Mouse (Mus musculus) thymus, postnatal 14 days (tissue): ENCODE measurements around the gene Phf12.

ENCODE experiments used
- DNase-seq: peaks from one replicate; pipeline ENCODE4 v3.0.0; 2021

Gene Phf12

DNA sequence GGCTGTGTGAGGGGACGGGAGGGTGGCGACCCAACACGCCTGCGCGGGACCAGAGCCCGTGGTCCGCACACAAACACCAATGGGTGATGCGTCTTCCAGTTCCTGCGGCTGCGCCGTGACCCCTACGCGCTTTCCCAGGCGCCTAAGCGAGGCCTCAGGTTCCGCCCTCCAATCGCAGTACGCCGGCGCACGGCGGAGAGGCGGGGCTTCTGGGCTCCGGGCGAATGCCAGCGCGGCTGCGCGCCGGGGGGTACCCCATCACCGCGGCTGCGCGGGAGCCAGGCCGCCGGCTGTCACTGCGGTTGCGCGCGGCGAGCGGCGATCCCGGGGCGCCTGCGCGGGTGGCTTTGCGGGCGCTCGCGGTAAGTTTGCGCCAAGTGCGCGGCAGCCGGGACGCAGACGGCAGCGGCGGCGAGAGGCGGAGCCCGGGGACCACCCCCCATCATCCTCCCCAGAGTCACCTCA lies at the start of gene Phf12:
Gene Phf12, plus strand, starts transcription at position 314 of the 465 bp plus-strand sequence.
- peak; percentile 100 for DNase-seq

DNA sequence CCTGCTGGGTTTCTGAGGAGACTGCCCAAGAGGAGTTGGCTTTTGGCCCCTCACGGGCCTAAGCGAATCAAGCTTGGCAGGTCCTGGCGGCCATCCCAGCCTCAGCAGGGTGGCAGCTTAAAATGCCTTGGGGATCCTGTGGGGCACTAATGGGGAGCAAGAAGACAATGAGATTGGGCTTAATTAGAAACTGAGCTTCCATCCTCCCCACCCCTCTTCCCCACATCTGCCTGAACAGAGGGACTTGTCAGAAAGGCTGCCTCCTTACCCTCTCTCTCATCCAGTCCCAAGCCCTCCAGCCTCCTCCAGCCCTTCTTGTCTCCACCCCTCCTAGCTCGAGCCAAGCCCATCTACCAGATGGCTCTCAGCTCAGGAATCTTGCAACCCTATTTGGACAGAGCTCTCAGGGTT lies 48.4 kb upstream of the Phf12 start:
- no peak for DNase-seq

DNA sequence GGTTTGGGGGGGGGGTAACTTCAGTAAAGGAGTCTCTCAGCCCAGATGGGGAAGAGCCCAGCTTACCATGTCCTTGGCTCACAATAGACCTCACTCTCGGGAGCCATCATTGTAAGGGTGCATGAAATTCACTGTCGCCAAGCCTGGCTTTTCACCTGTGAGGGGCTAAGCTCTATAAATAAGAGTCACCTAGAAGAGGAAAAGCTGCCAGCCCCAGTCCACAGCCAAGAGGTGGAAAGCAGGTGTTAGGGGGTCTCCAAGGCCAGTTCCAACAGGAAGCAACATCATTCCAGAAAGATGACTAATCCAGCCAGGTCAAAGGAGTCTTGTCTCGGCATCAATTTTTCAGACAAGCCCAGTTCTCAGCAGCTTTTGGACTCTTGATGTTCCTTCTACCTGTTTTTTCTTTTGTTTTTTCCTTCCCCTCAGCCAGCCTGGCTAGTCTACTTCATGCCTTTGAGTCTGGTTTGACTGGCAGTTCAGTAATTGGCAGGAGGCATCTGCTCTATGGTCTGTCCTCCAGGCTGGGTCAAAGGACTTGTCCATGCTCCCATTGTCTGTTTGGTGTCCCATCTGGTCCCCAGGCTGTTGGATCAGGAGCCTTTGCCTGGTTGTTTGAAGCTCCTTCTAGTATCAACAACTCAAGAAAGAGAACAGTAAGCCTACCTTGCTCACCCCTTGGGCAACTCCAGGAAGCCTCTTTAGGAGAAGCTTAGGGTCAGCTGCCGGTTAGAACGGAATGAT lies 47.8 kb upstream of the Phf12 start:
- no peak for DNase-seq

DNA sequence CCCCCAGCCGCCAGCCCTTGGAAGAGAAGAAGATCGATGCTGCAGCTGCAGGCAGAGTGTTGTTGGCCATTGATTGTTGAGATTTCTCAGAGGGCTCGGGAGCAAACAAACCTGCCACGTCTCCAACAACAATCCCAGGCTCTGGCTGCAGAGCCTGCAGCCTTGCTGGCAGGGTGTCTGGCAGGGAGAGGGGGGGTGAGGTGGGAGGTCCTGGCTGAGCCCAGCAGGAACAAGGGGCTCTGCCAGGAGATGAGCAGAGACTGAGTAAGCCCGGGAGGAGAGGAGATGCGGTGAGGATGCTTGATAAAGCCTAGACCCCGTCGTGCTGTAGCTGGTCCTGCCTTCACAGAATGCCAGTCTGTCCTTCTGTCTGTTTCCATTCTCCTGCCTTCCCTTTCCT lies 45.7 kb upstream of the Phf12 start:
- no peak for DNase-seq

DNA sequence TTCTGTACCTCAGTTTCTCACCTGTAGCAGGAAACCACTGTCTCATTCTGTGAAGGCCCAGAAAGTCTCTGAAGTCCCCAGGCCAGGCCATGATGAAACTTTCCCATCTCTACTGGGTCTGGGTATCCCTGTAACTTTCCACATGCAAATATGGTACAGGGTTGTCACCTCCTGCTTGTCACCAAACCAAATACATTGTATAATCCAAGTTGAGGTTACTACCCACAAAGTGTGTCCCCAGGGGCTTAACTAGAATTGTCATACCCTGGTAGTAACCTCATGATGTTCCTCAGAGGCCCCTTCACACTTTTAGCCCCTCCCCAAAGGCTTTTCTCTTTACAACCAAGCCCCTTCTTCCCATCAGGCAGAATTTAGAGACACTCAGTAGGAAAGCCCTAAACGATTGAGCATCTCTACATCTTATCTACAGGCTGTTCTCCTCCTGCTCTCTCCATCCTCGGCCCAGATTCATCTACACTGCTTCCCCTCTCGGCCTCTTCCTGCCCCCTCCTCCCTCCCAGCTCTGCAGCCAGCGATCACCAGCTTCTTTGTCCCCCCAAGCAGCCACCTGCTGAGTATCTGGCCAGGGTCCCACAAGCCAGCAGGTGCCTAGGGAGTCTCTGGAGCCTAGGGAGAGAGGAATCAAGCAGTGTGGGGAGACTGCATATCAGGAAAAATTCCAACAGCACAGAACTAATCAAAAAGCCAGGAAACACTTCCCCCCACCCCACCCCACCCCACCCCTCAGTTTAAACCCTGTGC lies 44.7 kb upstream of the Phf12 start:
- no peak for DNase-seq

DNA sequence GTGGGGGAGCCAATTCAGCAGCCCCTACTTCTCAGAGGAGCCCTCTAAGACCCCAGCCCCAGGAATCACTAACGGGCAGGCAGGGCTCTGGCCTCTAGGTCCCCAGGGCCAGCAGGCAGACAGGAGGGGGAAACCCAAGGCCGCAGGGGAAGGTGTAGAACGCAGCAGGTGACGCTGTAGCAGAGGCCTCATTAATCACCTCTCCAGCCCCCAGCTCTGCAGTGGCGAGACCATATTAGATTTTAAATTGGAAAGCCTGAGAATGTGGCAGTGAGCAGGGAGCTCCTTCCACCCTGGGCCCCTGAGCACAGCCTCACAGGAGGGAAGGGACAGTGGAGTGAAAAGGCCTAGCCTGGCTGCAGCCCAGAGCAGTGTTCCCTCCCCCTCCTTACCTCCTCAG lies 40.3 kb upstream of the Phf12 start:
- DNase-seq = no peak

DNA sequence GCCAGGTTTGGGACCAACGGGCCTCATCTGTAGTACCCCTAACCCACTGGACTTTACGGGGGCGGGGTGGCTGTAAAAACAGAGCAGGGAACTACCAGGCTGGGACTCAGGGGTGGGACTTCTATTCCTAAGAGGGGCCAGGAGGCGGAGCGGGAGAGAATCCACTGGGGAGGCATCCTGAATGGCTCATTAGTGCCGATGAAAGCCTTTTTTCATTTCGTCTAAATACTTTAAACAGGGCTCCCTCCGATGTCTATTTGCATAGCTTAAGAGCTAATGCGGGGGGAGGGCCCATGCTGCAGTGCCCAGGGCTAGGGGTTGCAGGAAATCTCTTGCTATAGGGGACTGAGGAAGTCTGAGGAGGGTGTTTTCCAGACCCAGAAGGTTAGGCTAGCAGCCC lies 34.7 kb upstream of the Phf12 start:
- DNase-seq = no peak

DNA sequence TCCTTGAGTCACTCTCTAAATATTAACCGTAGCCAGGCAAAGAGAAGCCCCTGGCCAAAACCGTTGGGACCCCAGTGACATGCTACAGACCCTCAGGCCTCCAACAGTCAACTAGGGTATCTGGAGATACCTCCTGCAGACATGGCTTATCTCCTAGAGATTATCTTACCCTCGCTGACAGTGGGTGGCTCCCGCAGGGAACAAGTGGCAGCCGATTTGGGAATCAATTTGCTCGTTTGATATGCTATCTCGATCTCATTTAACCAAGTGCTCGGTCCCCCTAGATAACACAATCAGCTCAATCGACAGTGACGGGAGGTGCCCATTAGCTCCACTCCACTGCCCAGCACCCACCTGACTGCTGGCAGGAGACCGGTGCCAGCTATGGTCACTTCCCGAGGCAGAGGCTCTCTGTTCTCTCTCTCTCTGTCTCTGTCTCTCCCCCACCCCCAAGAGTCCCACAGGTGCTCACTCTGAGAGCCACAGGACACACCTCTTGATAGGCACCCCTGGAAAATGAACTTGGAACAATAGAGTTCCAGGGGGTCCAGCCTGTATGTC lies 32.3 kb upstream of the Phf12 start:
- no peak for DNase-seq

DNA sequence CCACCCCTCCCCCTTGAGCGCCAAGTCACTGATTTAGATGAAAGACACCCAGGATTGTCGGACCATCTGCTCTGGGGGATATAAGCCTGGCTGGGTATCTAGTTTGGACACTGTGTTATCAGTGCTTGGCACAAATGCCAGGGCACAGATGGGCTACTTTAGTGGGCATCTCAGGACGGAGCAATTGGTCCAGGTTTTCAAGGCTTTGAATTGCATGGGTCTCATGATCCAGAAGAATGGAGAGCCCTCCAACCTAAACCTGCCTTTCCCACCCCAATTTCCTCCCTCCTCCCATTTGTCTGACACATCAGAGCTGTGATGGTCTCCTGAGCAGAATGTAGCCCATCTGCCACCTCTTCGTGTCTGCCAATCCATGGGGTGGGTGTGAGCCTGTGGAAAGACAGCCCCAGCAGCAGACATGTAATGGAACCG lies 31.7 kb upstream of the Phf12 start:
- DNase-seq = no peak

DNA sequence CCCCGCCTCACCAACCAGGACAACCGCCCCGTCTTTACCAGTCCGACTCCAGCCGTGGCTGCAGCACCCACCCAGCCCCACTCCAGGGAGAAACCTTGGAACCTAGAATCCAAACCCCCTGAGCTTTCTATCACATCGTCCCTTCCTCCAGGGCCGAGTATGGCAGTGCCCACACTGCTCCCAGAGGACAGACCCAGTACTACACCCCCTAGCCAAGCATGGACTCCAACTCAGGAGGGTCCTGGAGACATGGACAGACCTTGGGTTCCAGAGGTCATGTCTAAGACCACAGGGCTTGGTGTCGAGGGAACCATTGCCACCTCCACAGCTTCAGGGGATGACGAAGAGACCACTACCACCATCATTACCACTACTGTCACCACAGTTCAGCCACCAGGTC lies 28.9 kb upstream of the Phf12 start:
- DNase-seq = peak; percentile 52

DNA sequence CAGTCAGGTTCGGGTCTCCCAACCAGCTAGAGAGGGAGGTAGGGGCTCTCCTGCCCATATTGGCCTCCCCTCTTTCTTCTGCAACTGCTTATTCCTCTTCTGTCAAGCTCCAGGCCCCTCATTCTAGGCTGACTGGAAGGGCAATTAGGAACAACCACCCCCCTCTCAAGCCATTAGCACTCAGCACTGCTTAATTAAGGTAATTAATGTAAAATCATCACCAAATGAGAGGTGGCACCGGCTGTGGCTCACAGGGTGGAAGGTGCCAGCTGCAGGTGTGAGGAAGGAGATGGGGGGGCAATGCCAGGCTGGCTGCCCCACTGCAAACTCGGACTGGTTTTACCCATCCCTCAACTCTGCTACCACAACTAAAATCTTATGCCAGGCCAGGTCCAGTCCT lies 26.1 kb upstream of the Phf12 start:
- no peak for DNase-seq

DNA sequence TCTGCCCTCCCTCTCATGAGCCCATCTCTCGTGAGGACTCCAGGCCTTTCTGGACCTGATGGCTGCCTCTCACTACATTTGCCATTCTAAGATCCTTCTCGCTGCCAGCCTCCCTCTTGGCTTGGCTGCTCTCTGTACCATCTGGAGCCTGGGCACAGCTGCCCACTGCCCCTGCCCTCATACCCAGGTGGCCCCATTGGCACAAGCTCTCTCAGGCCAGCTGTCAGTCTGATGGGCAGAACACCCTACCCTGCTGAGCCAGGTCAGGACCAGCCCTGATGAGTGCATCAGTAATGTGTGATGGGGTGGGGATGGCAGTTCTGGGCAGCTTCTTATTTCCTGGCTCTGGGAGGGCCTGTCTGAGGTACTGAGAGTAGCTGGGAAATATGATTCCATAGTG lies 24.3 kb upstream of the Phf12 start:
- no peak for DNase-seq

DNA sequence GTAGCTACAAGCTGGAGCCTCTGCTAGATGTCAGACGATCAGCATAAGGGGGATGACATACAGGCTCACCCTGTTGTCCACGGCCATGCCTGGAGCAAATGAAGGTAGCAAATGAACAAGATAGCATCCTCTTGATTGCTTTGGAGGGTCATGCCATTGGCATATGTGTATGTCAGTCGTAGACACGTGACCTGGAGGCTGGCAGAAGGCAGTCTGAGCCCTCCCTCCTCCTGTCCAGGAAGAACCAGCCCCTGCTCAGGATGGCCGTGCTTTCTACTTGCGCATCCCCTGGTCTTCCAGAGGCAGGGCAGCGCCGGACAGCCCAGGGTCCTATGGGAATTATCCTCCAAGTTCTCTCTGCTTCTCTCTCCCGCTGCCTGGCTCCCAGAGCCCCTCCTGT lies 23.6 kb upstream of the Phf12 start:
- no peak for DNase-seq

DNA sequence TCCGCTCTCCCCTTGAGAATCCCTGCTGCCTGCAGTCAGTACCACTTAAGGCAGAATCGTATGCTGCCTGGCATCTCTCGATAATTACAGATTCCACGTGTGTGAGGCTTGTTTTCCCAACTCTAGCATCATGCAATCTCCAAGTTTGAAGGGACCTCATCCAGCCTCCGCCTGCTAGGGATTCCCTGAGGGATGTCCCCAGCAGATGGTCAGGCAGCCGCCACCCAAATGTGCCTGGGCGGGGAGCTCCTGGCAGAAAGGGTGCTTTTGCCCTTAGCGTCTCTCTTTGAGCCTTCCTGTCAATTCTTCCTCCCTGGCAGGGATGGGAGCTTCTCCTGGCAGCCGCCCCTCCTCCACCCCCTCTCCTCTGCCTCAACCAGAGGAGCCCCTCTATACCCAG lies 22.4 kb upstream of the Phf12 start:
- no peak for DNase-seq

DNA sequence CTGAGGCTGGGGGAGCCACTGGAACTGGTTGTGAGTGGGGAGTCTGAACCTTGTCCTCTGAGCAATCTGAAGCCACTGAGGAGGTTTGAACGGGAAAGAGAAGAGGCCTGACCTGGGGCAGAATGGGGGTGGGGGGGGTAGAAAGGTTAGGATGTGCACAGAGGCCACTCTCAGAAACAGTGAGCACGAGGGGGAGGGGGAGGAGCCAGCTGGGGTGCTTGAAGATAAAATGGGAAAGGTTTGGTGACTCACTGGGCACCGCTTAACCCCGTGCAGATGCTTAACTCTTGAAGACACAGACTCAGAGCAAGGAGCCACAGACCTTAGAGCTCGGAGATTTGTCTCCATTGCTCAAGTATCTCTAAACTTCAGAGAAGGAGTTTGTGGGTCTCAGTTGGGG lies 21.7 kb upstream of the Phf12 start:
- no peak for DNase-seq

DNA sequence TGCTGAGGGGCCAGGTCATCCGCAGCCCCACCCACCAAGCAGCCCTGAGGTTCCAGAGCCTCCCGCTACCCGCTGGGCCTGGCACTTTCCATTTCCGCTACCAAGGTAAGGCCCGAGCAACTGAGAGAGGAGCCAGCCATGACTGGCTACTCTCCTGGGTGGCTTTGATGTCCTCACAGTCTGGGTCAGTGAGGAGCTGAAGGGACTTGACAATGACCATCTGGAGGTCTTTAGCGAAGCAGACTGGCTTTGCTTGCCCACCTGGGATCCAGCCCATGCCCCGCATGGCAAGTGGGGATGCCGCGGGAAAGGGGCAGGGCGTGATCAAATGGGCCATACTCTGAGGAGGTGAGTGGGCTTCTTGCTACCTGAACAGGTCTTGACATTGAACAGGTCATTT lies 19.6 kb upstream of the Phf12 start:
- no peak for DNase-seq

DNA sequence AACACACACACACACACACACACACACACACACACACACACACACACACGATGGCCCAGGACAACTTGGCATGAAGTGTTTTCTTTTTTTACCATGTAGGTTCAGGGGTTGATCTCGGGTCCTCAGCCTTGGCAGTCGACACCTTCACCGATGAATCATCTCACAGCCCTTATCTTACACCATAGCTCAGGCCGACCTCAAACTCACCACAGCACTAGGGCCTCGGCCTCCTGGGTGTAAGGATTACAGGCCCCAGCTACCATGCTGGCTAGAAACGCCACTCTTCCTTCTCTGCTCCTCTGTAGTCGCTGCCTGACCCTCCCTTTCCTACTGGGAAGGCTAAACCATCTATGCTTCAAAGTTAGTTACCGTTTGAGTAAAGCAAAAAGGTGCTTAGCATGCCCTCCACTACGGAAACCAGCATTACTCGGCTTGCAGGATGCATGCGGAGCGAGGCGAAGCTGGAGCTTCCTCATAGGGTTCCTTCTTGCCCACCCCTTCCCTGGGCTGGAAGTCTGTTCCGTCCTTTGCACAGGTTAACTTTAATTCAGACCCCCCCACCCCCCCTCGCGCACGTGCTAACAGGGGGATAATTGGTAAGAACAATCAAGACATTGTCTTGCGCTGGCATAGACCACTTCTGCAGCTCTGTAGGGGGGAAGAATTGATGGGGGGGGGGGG lies 18.0 kb upstream of the Phf12 start:
- DNase-seq = no peak

DNA sequence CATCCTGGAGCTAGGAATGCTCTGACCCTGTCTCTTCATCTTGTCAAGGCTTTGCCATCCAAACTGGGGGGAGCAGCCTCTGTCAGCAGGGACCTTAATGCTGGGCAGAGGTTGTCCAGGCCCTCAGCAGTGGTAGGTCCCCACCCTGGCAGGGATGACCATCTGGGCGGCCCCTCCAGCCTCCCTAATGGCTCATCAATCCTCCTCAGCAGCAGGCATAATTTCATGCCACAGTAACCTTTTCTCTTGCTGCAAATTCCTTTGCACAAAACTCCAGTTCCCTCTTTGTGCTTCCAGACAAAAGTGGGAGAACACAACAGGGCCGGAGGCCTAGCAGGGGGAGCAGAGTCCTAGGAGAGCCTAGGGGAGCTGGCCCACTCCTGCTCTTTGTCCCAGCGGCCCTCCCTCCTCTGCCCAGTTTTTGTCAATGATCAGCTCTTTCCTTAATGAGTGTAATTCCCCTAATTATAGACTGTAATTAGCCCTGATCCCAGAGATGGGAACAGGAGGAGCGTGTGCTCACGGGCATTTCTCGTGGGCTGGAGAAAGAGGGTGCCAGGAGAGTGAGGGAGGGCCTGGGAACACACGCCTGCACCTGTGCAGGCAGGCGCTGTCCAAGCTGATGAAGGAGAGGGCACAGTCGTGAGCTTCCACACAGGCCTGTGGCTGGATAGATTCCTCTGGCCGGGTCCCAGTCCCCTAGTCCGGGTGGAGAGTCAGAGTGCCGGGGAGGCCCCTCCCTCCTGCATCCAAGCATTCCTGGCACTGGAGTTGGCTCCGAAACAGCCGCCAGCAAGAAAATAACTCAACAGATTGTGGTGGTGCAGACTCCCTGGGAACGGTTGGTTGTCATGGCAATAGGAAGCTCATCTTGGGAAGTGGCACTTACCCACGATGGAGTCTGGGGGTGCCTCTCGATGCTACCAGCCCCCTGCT lies 17.2 kb upstream of the Phf12 start:
- DNase-seq = no peak

DNA sequence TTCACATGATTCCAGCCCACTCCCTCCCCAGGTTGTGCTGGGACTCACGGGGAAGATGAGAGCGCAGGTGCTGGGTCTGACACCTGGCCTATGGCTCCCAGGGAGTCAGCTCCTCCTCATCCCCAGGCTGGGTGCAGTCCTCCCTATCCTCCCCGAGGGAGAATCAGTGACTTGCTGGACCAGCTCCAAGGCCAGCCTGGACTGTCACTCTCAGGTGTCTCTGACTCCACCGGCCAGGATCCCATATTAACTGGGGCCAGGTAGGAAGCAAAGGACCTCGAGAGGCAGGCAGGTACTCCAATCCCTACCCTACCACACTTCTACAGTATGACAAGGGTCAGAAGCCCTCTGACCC lies 16.5 kb upstream of the Phf12 start:
- DNase-seq = no peak

DNA sequence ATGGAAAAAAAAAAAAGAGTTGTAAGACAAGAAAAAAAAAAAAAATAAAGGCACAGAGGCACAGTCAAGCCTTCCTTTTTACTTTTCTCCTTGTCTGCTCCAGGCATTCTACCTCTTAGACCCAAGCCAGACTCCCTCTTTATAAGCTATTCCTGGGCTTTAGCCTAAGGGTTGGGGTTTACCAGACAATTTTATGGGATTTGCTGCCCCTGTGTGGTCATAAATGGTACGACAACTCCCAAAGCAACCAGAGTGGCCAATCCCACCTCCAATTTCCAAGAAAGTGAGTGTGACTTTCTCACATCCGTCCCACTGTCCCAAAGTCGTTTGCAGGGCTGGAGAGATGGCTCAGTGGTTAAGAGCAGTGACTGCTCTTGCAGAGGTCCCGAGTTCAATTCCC lies 15.4 kb upstream of the Phf12 start:
- DNase-seq = peak; percentile 64

DNA sequence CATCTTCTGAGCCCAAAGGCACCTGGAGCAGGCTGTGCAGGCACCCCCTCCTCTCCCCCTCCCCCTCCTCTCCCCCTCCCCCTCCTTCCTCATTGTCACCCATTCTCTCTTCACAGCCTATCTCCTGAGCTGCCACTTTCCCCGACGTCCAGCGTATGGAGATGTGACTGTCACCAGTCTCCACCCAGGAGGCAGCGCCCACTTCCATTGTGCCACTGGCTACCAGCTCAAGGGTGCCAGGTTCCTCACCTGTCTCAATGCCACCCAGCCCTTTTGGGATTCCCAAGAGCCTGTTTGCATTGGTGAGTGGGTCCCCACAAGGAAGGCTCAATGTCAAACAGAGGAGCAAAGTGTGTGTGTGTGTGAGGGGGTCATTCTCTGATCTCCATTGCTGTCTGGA lies 13.8 kb upstream of the Phf12 start:
- DNase-seq = no peak

DNA sequence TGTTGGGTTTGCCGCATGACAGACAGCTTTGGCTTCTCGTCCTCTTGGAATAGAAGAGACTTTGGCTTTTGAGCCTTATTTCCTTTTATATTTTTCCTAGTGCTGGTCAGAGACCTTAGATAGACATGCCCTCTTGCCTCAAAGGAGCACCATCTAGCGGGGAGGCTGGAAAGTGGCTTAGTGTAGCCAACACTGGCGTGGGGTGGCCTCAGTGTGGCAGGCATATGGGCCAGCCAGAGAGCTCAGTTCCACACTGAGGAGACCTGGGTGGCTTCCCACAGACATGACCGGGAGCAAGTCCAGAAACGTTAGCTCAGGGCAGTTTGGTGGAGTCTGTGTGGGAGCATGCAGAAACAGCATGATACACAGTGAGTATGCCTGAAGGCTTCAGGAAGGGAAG lies 11.8 kb upstream of the Phf12 start:
- no peak for DNase-seq

DNA sequence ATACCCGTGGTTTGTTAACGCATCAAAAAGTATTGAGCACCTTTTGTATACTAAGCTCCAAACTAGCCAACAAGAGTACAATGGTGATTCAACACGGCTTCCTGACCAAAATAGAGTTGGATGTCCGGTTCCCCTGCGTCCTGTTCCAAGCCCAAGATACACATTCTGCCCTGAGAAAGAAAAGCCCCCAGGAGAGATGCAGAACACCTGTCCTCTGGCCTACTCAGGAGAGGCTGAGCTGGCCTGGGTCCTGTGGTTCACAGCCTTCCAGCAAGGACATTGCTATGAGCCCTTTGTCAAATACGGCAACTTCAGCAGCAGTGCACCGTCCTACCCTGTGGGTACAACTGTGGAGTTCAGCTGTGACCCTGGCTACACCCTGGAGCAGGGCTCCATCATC lies 9.0 kb upstream of the Phf12 start:
- DNase-seq = no peak
